Mouse (Mus musculus) intestine, embryonic 14.5 days (tissue): ENCODE measurements around the gene Abcg2. TPM values are rescaled to one million over a fixed set of nuclear protein-coding genes. Genes with fewer than 3 reads are reported as not detected.
A peak's percentile ranks its signal among the peaks of the same experiment; 100 is the strongest.
"Not testable (repeated sequence)": the region's sequence is repeated elsewhere in the genome, so short reads cannot be mapped to it uniquely, and the experiment has no call there.

ENCODE experiments used
- ATAC-seq: fragments of 200-750 bp; cut with Nextera tagmentation; replicated peaks from 2 replicates; pipeline ENCODE4 v1.8.0; 2017; ENCODE audit warnings: low read depth, moderate number of reproducible peaks, moderate TSS enrichment, moderate library complexity; ENCODE audit not compliant: low FRiP score, low TSS enrichment
- DNase-seq: peaks from one replicate; pipeline ENCODE4 v3.0.0-alpha.2; 2018; ENCODE audit warnings: low spot score
- H3K27ac ChIP-seq: fragments of 300-500 bp; sonication (generic); 2 replicates; pipeline ENCODE4 v1.5.1; 2014; ENCODE audit warnings: low read depth, mild to moderate bottlenecking, control low read depth
- H3K27me3 ChIP-seq: fragments of 300-500 bp; sonication (generic); replicated peaks from 2 replicates; pipeline ENCODE4 v1.6.1; 2014; ENCODE audit warnings: low read length, control low read depth; ENCODE audit not compliant: control insufficient read depth, insufficient read depth
- H3K36me3 ChIP-seq: fragments of 300-500 bp; sonication (generic); 2 replicates; pipeline ENCODE4 v1.6.1; 2014; ENCODE audit warnings: low read length, control low read depth; ENCODE audit not compliant: control insufficient read depth, insufficient read depth
- H3K4me1 ChIP-seq: fragments of 300-500 bp; sonication (generic); replicated peaks from 2 replicates; pipeline ENCODE4 v1.6.1; 2014; ENCODE audit warnings: low read length, control low read depth, mixed read lengths; ENCODE audit not compliant: control insufficient read depth, insufficient read depth
- H3K4me2 ChIP-seq: fragments of 300-500 bp; sonication (generic); 2 replicates; pipeline ENCODE4 v1.6.1; 2014; ENCODE audit warnings: low read length
- H3K4me3 ChIP-seq: fragments of 300-500 bp; sonication (generic); 2 replicates; pipeline ENCODE4 v1.5.1; 2014; ENCODE audit warnings: low read depth, low read length, control low read depth, mixed read lengths
- H3K9ac ChIP-seq: fragments of 300-500 bp; sonication (generic); 2 replicates; pipeline ENCODE4 v1.6.1; 2014; ENCODE audit warnings: mild to moderate bottlenecking, low read length
- H3K9me3 ChIP-seq: fragments of 300-500 bp; sonication (generic); 2 replicates; pipeline ENCODE4 v1.6.1; 2016; ENCODE audit warnings: low read length, control low read depth; ENCODE audit not compliant: control insufficient read depth
- WGBS: fragments of 180-500 bp; shearing (Covaris S2); extraction: QIAGEN DNeasy Blood & Tissue Kit; methylation state at CpG from one replicate; pipeline ENCODE4 v1.1.7; 2014; 5-methylcytosine and 5-hydroxymethylcytosine counted together
- polyA plus RNA-seq: library from polyadenylated mRNA; unstranded; fragments of >200 nt; fragmentation: Nextera tagmentation; extraction: Ambion mirVana; gene quantifications from 2 replicates; pipeline ENCODE4 v1.2.1, GENCODE M21; 2014

The Abcg2 gene
- polyA plus RNA-seq, 1 experiment from 2014 or later = 74.1 TPM

DNA sequence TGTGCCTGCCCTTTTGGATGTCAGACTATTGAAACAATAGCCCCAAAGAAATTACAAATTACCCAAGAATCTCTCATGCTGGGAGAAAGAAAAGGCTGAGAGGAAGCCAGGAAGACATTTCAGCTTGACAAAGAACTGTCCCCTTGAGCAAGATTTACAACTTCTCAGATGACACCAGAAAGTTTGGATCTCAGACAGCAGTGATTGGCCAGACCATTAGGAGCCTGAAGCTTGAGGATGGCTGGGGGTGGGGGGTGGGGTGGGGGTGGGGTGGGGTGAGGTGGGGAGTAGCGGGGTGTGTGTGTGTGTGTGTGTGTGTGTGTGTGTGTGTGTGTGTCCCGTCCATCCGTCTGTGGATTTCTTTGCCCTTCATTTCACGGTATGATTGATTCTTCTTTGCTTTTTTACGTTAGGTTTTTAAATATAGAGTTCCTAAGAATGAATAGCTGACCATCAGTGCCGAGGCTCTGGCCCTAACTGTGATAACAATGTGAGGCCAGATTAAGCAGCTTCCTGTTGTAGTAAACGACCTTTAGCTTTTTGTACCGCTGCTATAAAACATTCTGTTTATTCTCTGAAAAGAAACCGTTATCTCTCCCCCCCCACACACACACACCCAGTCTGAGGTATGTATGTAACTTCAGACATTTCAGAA is 11.4 kb downstream of the Abcg2 start:
- H3K36me3 ChIP-seq, H3K9me3 ChIP-seq, DNase-seq, H3K4me1 ChIP-seq, H3K27me3 ChIP-seq: not testable (repeated sequence)
- peak overlapping the region; percentile 39 for H3K4me3 ChIP-seq
- H3K4me2 ChIP-seq = peak overlapping the region; percentile 48
- peak; percentile 45 for ATAC-seq
- H3K9ac ChIP-seq = peak overlapping the region; percentile 22
- WGBS = 4% methylated on average over 9 of the region's 9 CpGs
- peak overlapping the region; percentile 84 for H3K27ac ChIP-seq

DNA sequence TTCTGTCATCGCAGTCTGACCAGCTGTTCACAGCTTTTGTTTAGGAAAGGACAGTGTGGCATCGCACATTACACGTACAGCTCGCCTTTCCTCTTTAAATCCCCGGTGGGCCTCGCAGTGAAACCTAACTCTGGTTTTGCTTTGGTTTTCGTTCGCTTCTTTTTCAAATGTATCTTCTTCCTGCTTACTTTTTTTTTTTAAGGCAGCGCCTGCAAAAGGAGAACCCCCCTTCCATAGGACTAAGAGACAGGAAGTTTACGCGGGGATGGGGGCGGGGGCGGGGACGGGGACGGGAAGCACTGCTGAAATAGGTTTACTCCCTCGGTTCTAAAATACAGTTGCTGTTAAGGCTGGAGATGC is 12.0 kb downstream of the Abcg2 start:
- H3K9me3 ChIP-seq = no peaks in the 10 kb centered on the region
- peak overlapping the region; percentile 39 for H3K4me3 ChIP-seq
- peak overlapping the region; percentile 48 for H3K4me2 ChIP-seq
- H3K36me3 ChIP-seq = no peaks in the 10 kb centered on the region
- H3K4me1 ChIP-seq = peaks cover 6% of the 10 kb centered on the region; the same call in 1 of the 2 replicates
- peak overlapping the region; percentile 84 for H3K27ac ChIP-seq
- peak overlapping the region; percentile 22 for H3K9ac ChIP-seq
- no peaks in the 10 kb centered on the region for H3K27me3 ChIP-seq
- 15% methylated on average over 16 of the region's 16 CpGs for WGBS
- ATAC-seq (peak; percentile 79; the same call in 1 of the 2 replicates), DNase-seq (peak; percentile 80)

DNA sequence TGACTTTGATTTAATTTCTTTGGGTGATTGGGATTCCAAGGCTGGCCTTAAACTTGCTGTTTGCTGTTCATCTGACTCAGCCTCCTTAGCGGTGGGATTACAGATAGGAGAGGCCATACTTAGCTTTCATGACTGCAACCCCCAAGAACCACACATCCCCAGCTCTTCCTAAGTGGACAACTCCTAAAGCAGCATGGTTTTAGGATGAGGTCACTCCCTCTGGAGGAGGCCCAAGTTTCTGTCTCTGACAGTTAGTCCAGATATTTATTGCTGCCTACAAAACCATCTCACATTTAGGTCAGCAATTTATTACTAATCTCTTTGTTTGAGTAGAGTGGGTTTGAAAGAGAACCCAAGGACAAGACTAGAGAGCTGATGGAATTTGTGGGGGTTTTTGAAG is 17.8 kb downstream of the Abcg2 start:
- not testable (repeated sequence) for H3K36me3 ChIP-seq, DNase-seq, H3K4me1 ChIP-seq, H3K9ac ChIP-seq, H3K4me3 ChIP-seq, H3K27me3 ChIP-seq, H3K9me3 ChIP-seq, H3K27ac ChIP-seq, H3K4me2 ChIP-seq
- 28% methylated on average over 1 of the region's 1 CpGs for WGBS
- 0 out of 2 replicates have a peak, but pooled peaks have one; percentile 10 for ATAC-seq

DNA sequence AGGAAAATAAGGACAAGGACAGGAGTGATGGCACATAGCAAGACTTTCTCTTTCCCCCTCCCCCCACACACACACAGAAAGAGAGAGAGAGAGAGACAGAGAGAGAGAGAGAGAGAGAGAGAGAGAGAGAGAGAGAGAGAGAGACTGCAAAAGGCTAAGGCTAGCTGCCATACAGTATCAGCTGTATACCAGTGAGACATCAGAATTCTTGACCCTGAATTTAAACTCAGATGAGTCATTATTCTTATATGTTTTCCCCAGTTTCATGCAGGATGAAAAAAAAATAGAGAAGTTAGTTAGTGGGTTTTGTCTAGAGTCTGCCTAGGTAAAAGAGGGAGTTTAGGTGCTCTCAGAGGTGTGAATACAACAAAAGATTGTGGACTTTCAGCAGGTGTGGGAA is 18.7 kb downstream of the Abcg2 start:
- H3K27me3 ChIP-seq, H3K36me3 ChIP-seq, H3K9ac ChIP-seq: not testable (repeated sequence)

DNA sequence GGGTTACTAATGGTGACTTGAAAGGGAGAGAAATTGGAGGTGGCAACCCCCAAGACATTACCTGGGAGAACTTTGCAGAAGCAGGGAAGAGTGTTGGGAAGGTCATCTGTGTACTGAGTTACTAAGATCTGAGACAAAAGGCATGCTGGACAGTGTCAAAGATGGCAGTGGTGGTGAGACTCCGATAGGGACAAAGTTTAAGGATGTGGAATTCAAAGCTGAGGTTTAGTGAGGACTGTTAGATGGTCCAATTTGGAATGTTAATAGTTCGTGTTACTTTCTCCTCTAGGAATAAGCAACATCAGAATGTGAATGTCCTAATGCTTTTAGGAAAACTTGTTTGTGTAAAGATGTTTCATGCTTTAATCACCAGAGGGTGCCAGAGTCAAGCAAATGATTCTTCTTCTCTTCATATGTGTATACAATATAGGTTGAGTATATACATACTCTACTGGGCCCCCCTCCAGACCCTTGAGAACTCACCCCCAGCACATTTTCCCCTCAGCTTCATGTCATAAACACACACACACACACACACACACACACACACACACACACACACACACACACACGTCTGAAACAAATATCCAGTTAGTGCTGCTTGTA is 19.3 kb downstream of the Abcg2 start:
- H3K9me3 ChIP-seq, H3K4me1 ChIP-seq, H3K4me2 ChIP-seq, DNase-seq, H3K4me3 ChIP-seq, H3K27me3 ChIP-seq, H3K27ac ChIP-seq, H3K9ac ChIP-seq, H3K36me3 ChIP-seq: not testable (repeated sequence)
- WGBS = 57% methylated on average over 3 of the region's 3 CpGs
- ATAC-seq = peak; percentile 47

More for the DNA sequence above, 18.7 kb downstream of the Abcg2 start:
- H3K9me3 ChIP-seq, DNase-seq, ATAC-seq, H3K4me1 ChIP-seq, H3K27ac ChIP-seq, H3K4me2 ChIP-seq, H3K4me3 ChIP-seq: not testable (repeated sequence)

DNA sequence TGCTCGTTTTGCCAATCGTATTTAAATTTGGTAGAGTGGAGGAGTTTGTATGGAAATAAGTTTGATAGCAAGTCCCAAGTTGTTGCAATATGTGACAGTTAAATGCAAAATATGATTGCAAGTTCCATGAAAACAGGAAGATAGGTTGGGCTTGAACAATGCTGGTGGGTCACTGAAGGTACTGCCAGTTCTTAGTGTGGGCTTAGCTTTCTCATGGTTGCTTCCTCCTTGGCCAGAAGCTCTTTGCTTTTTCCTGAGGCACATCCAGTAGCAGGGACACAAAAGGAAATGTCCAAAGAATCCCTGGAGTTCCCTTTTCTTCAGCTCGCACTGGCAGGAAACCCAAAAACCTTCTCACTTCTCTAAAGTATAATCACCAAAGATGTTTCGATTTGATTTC is 22.3 kb downstream of the Abcg2 start:
- Histone ChIP-seq H3K9ac (no peak overlapping the region), H3K27ac (no peak overlapping the region), H3K9me3 (peaks cover 4% of the 10 kb centered on the region; the same call in 1 of the 2 replicates), H3K4me3 (no peak overlapping the region), H3K4me2 (no peak overlapping the region), H3K27me3 (no peaks in the 10 kb centered on the region), H3K36me3 (no peaks in the 10 kb centered on the region), H3K4me1 (no peaks in the 10 kb centered on the region; the same call in 1 of the 2 replicates)
- WGBS = 86% methylated on average over 4 of the region's 4 CpGs
- ATAC-seq = no peak
- DNase-seq = no peak

DNA sequence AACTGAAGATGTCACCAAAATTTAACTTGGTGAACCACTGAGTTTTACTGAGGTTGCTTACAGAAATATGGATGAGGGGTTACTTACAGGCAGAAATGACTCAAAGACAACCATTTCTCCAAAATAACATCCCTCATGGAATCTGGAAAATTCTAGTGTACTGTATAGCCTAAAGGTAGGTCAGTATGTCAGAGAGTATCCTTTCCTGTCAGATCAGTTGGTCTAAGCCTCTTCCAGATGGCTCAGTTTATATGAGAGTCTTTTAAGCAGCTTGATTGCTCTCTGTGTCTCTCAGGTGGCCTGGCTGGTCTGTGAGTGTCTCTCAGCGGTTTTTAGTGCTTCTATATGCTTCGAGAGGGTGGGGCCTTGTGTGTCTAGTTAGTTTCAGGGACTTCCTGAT is 24.1 kb downstream of the Abcg2 start:
- ATAC-seq = 0 out of 2 replicates have a peak, but pooled peaks have one; percentile 34
- Histone ChIP-seq H3K27ac (no peak overlapping the region), H3K36me3 (no peaks in the 10 kb centered on the region), H3K4me1 (no peaks in the 10 kb centered on the region), H3K4me3 (no peak overlapping the region), H3K9ac (no peak overlapping the region), H3K27me3 (no peaks in the 10 kb centered on the region), H3K9me3 (peaks cover 4% of the 10 kb centered on the region; the same call in 1 of the 2 replicates), H3K4me2 (no peak overlapping the region)
- no peak for DNase-seq
- 86% methylated on average over 2 of the region's 2 CpGs for WGBS

DNA sequence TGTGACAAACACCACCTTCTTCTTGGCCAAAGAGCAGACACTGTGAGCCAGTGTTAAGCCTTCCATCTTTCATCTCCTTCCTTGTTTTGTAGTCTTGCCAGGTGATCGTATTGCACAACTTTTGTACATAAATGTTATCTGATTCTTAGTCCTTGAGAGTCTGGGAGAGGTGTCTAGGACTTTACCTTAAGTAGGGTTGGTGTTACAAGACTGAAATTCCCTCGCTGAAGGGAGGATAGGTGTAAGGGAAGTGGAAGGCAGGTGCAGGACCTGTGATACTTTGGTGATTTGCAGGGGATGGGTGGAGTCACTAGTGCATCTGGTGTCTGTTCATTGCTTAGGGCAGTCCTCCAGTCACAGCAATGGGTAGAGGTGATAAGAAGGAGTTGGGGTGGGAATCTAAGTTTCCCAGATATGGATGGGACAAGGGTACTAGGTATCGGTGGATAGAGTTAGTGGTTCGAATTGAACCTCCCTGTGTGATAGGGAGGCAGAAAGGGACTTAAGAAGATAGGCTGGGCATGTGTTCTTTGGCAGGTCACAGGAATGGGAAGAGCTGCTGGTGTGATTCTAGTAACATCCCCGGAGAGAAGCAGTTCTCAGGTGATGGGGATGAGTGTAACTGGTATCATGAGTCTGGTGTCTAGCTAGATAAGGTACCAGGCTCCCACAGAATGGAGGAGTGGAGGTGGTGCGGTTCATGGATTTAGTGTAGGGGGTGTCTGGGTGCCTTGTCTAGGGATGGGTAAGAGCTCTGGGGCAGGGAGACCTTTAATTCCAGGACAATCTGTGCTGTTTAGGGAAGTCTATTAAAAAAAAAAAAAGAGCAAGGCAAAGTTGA is 25.8 kb downstream of the Abcg2 start:
- no peaks in the 10 kb centered on the region for H3K27me3 ChIP-seq
- H3K9ac ChIP-seq = no peak overlapping the region
- H3K36me3 ChIP-seq = no peaks in the 10 kb centered on the region
- no peak overlapping the region for H3K27ac ChIP-seq
- peaks cover 4% of the 10 kb centered on the region; the same call in 1 of the 2 replicates for H3K9me3 ChIP-seq
- H3K4me1 ChIP-seq = no peaks in the 10 kb centered on the region
- no peak for ATAC-seq
- no peak for DNase-seq
- 78% methylated on average over 6 of the region's 6 CpGs for WGBS
- H3K4me3 ChIP-seq = no peak overlapping the region
- H3K4me2 ChIP-seq = no peak overlapping the region
